Mouse (Mus musculus) liver, adult 2 months (tissue): ENCODE data around the gene Smarcd3.

Experiments
- CTCF ChIP-seq: fragments of 200-500 bp; IDR thresholded peaks from 2 replicates; pipeline ENCODE4 v1.5.1; 2011; ENCODE audit warnings: low read depth, low read length, control low read depth
- POLR2A ChIP-seq: fragments of 200-500 bp; IDR thresholded peaks from 2 replicates; pipeline ENCODE4 v1.6.1; 2011; ENCODE audit warnings: low read length, control low read depth; ENCODE audit not compliant: insufficient read depth; ENCODE audit errors: extremely low read depth

- TF ChIP-seq POLR2A = no peak
- peak; percentile 38; the same call in 1 of the 2 replicates for TF ChIP-seq CTCF
Measured at GRCm38 (mm10) chr5:24597221-24597728, 26.9 kb downstream of the Smarcd3 start.
